Mouse (Mus musculus) C2C12 (cell line): ENCODE measurements around the gene Rpp25. TPM values are rescaled to one million over a fixed set of nuclear protein-coding genes. Genes with fewer than 3 reads are reported as not detected.
A peak's percentile ranks its signal among the peaks of the same experiment; 100 is the strongest.

Experiments
- H3K27me3 ChIP-seq: one replicate; pipeline ENCODE4 v1.6.1; 2011; ENCODE audit not compliant: control insufficient read depth, insufficient read depth, insufficient read length
- H3K36me3 ChIP-seq: one replicate; pipeline ENCODE4 v1.6.1; 2011; ENCODE audit not compliant: control insufficient read depth, insufficient read depth
- H3K4me3 ChIP-seq: one replicate; pipeline ENCODE4 v1.5.1; 2011; ENCODE audit warnings: mild to moderate bottlenecking, control low read depth; ENCODE audit not compliant: poor library complexity, insufficient read depth, severe bottlenecking
- H3K79me2 ChIP-seq: one replicate; pipeline ENCODE4 v1.6.1; 2011; ENCODE audit not compliant: control insufficient read depth, insufficient read depth
- H3K79me3 ChIP-seq: one replicate; pipeline ENCODE4 v1.6.1; 2011; ENCODE audit warnings: low read depth, control low read depth
- H3ac ChIP-seq: one replicate; pipeline ENCODE3; 2011; ENCODE audit warnings: low read depth; ENCODE audit not compliant: control insufficient read depth, insufficient read length
- CEBPB ChIP-seq: IDR thresholded peaks from one replicate; pipeline ENCODE4 v1.6.1; 2011; ENCODE audit warnings: low read depth, mild to moderate bottlenecking, control low read depth, moderate library complexity
- CTCF ChIP-seq: IDR thresholded peaks from one replicate; pipeline ENCODE4 v1.5.1; 2011; ENCODE audit not compliant: control insufficient read depth, insufficient read depth, insufficient read length
- FOSL1 ChIP-seq: IDR thresholded peaks from one replicate; pipeline ENCODE4 v1.8.0; 2011; ENCODE audit warnings: mild to moderate bottlenecking, low read length; ENCODE audit not compliant: poor library complexity, insufficient read depth, severe bottlenecking
- MAX ChIP-seq: IDR thresholded peaks from one replicate; pipeline ENCODE4 v1.6.1; 2011; ENCODE audit warnings: mild to moderate bottlenecking, control low read depth
- MYOD1 ChIP-seq: IDR thresholded peaks from one replicate; pipeline ENCODE4 v1.6.1; 2011; ENCODE audit warnings: low read depth; ENCODE audit not compliant: control insufficient read depth, insufficient read length
- MYOG ChIP-seq: IDR thresholded peaks from one replicate; pipeline ENCODE4 v1.6.1; 2011; ENCODE audit not compliant: control insufficient read depth, insufficient read length; ENCODE audit errors: extremely low read depth
- USF1 ChIP-seq: IDR thresholded peaks from one replicate; pipeline ENCODE4 v1.6.1; 2011; ENCODE audit warnings: low read depth, mild to moderate bottlenecking, control low read depth, moderate library complexity
- polyA plus RNA-seq: library from polyadenylated mRNA; unstranded; fragments of >200 nt; fragmentation: generic; extraction: Trizol; gene quantifications from one replicate; pipeline ENCODE4 v1.2.1, GENCODE M21; 2012; ENCODE audit warnings: missing spikeins

The Rpp25 gene
- polyA plus RNA-seq, 1 experiment, result 0.55 TPM

- H3K36me3 ChIP-seq, result peaks cover 15% of the 10 kb centered on the region
- peaks cover 6% of the 10 kb centered on the region for H3K79me3 ChIP-seq
- H3ac ChIP-seq, result peak within 1 kb of the TSS; percentile 97
- peaks cover 10% of the 10 kb centered on the region for H3K79me2 ChIP-seq
- peak within 1 kb of the TSS; percentile 55 for H3K4me3 ChIP-seq
- TF ChIP-seq FOSL1 (no peak), MAX (no peak), MYOG (no peak), USF1 (no peak), CTCF (no peak), MYOD1 (no peak), CEBPB (no peak)
- H3K27me3 ChIP-seq, result no peaks in the 10 kb centered on the region
Measured at GRCm38 (mm10) chr9:57552139-57552887, 48.5 kb downstream of the Rpp25 start, which contains the start of gene Mpi. Gene Mpi, minus strand, starts transcription at chr9:57552763.

GRCm38 (mm10) chr9:57553119-57553518, 49.3 kb downstream of the Rpp25 start:
- peaks cover 6% of the 10 kb centered on the region for H3K79me3 ChIP-seq
- H3K27me3 ChIP-seq, result no peaks in the 10 kb centered on the region
- no peak for TF ChIP-seq FOSL1
- no peak for TF ChIP-seq CTCF
- TF ChIP-seq CEBPB, result no peak
- TF ChIP-seq MYOD1, result no peak
- TF ChIP-seq USF1, result no peak
- TF ChIP-seq MAX, result no peak
- no peak for TF ChIP-seq MYOG
- H3K4me3 ChIP-seq, result no peak overlapping the region
- peaks cover 10% of the 10 kb centered on the region for H3K79me2 ChIP-seq
- H3K36me3 ChIP-seq, result peaks cover 15% of the 10 kb centered on the region
- H3ac ChIP-seq, result no peak overlapping the region

GRCm38 (mm10) chr9:57554753-57555152, 50.9 kb downstream of the Rpp25 start:
- H3K36me3 ChIP-seq, result peaks cover 1% of the 10 kb centered on the region
- peaks cover 6% of the 10 kb centered on the region for H3K79me3 ChIP-seq
- H3K27me3 ChIP-seq, result no peaks in the 10 kb centered on the region
- H3K79me2 ChIP-seq, result peaks cover 10% of the 10 kb centered on the region
- H3K4me3 ChIP-seq, result no peak overlapping the region
- H3ac ChIP-seq, result no peak overlapping the region
- TF ChIP-seq MYOD1 (no peak), CEBPB (no peak), CTCF (no peak), FOSL1 (no peak), MYOG (no peak), MAX (no peak), USF1 (no peak)

Other genes with a start within 250 kb of the Rpp25 start
- 26.2 TPM for gene 1700017B05Rik, start 241.4 kb upstream of the Rpp25 start, polyA plus RNA-seq
- 15.1 TPM for gene Ppcdc, start 63.9 kb upstream of the Rpp25 start, polyA plus RNA-seq
- gene Scamp5, start 36.0 kb upstream of the Rpp25 start, polyA plus RNA-seq, result 15.2 TPM
- 630 TPM for gene Cox5a, start 17.2 kb downstream of the Rpp25 start, polyA plus RNA-seq
- gene Fam219b, start 33.5 kb downstream of the Rpp25 start, polyA plus RNA-seq, result 20.9 TPM
- gene Mpi, start 48.7 kb downstream of the Rpp25 start, polyA plus RNA-seq, result 35.7 TPM
- 22.5 TPM for gene Scamp2, start 56.9 kb downstream of the Rpp25 start, polyA plus RNA-seq
- 5.4 TPM for gene Ulk3, start 85.4 kb downstream of the Rpp25 start, polyA plus RNA-seq
- 0.06 TPM for gene Cplx3, start 102.3 kb downstream of the Rpp25 start, polyA plus RNA-seq
- 0.68 TPM for gene Lman1l, start 116.7 kb downstream of the Rpp25 start, polyA plus RNA-seq
- 66.2 TPM for gene Csk, start 149.6 kb downstream of the Rpp25 start, polyA plus RNA-seq
- not detected for gene Cyp1a2, start 179.7 kb downstream of the Rpp25 start, polyA plus RNA-seq
- gene Cyp1a1, start 183.9 kb downstream of the Rpp25 start, polyA plus RNA-seq, result 0.14 TPM
- gene Edc3, start 204.5 kb downstream of the Rpp25 start, polyA plus RNA-seq, result 16.8 TPM